Mouse (Mus musculus): ENCODE measurements at regions not wholly inside any gene's neighbourhood (a gene's known extent, or its start where the extent isn't known, plus 50 kb on each side); places are given as distances from the start of the nearest gene placed in this dataset.

DNA sequence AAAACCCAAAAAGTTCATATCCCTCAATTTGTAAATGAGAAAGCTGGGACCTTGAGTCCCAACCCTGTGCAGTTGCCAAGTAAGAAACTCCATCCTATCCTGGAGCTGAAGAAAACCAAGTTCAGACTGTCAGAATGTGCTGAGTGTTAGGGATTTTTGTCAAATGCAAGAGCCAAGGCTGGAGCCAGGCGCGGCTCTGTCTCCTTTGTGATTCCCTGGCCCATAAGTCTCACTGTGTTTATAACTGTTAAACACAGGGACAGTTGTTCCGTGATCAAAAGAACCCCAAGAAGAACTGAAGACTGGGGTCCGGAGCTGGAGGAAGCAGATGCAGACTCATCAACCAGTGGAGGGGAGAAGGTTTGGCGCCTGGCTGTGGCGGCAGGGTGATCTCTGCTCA, 78.0 kb downstream of the Cd83 start:
- no peak for TF ChIP-seq CTCF (IDR thresholded peaks at IDR 0.05; ENCODE audit: control insufficient read depth, insufficient read depth, insufficient read length)
- no peak for TF ChIP-seq USF1 (IDR thresholded peaks at IDR 0.05; ENCODE audit: low read depth)
- TF ChIP-seq MAX (IDR thresholded peaks at IDR 0.05): no peak
- no peak for TF ChIP-seq FOSL1 (IDR thresholded peaks at IDR 0.05; ENCODE audit: insufficient read depth, low read length, poor library complexity, severe bottlenecking)
- TF ChIP-seq MYOD1 (IDR thresholded peaks at IDR 0.05; ENCODE audit: control insufficient read depth, insufficient read length, low read depth): no peak

All from C2C12 (cell line).